Mouse (Mus musculus): ENCODE measurements around the gene Gm11555.
"Not testable (repeated sequence)": the region's sequence is repeated elsewhere in the genome, so short reads cannot be mapped to it uniquely, and the experiment has no call there.

- not testable (repeated sequence) for TF ChIP-seq POLR2A (IDR thresholded peaks at IDR 0.05; ENCODE audit: low read depth, low read length); CTCF (IDR thresholded peaks at IDR 0.05; ENCODE audit: extremely low read depth, insufficient read depth, insufficient read length, insufficient replicate concordance)
Measured at GRCm38 (mm10) chr11:99610089-99610488, 39.9 kb downstream of the Gm11555 start, which contains the start of gene Gm11937.

Measured in spleen, adult 2 months (tissue).